Mouse (Mus musculus): ENCODE results near the gene Vamp8. TPM values are rescaled to one million over a fixed set of nuclear protein-coding genes. Genes with fewer than 3 reads are reported as not detected.

Vamp8 gene
- polyA plus RNA-seq, 1 experiment from 2014 or later, result 35.7 TPM

GRCm38 (mm10) chr6:72378510-72379234 lies 11.8 kb downstream of the Vamp8 start:
- H3K4me3 ChIP-seq, result no peak overlapping the region

GRCm38 (mm10) chr6:72374820-72375563 lies 15.5 kb downstream of the Vamp8 start:
- Histone ChIP-seq H3K27ac (replicated peaks) (no peak overlapping the region), H3K36me3 (no peaks in the 10 kb centered on the region), H3K4me1 (peaks cover 16% of the 10 kb centered on the region), H3K27me3 (ENCODE audit: low read depth, poor library complexity, severe bottlenecking) (peaks cover 20% of the 10 kb centered on the region), H3K9me3 (replicated peaks) (no peaks in the 10 kb centered on the region), H3K4me3 (no peak overlapping the region)
- DNase-seq (ENCODE audit: low spot score), result no peak
- WGBS, result 88% methylated on average over 15 of the region's 15 CpGs

More at GRCm38 (mm10) chr6:72378510-72379234, 11.8 kb downstream of the Vamp8 start:
- DNase-seq (ENCODE audit: low spot score), result no peak
- Histone ChIP-seq H3K27me3 (ENCODE audit: low read depth, poor library complexity, severe bottlenecking) (peaks cover 41% of the 10 kb centered on the region), H3K36me3 (no peaks in the 10 kb centered on the region), H3K9me3 (replicated peaks) (no peaks in the 10 kb centered on the region), H3K4me1 (peaks cover 8% of the 10 kb centered on the region), H3K27ac (replicated peaks) (no peak overlapping the region)
- 85% methylated on average over 8 of the region's 8 CpGs for WGBS

GRCm38 (mm10) chr6:72374206-72374605 lies 16.3 kb downstream of the Vamp8 start:
- Histone ChIP-seq H3K9me3 (replicated peaks) (no peaks in the 10 kb centered on the region), H3K36me3 (no peaks in the 10 kb centered on the region), H3K4me1 (peaks cover 14% of the 10 kb centered on the region), H3K27me3 (ENCODE audit: low read depth, poor library complexity, severe bottlenecking) (peaks cover 12% of the 10 kb centered on the region), H3K27ac (replicated peaks) (no peak overlapping the region), H3K4me3 (no peak overlapping the region)
- 80% methylated on average over 7 of the region's 7 CpGs for WGBS
- DNase-seq (ENCODE audit: low spot score), result no peak

- Histone ChIP-seq H3K36me3 (no peaks in the 10 kb centered on the region), H3K27me3 (ENCODE audit: low read depth, poor library complexity, severe bottlenecking) (peaks cover 2% of the 10 kb centered on the region; the same call in 1 of the 2 replicates), H3K27ac (replicated peaks) (no peak overlapping the region), H3K4me1 (peaks cover 14% of the 10 kb centered on the region), H3K9me3 (replicated peaks) (no peaks in the 10 kb centered on the region), H3K4me3 (no peak overlapping the region)
- 90% methylated on average over 4 of the region's 4 CpGs for WGBS
- DNase-seq (ENCODE audit: low spot score), result no peak
These were observed 17.3 kb downstream of the Vamp8 start for GRCm38 (mm10) chr6:72373184-72373583.

GRCm38 (mm10) chr6:72371571-72371970 lies 18.9 kb downstream of the Vamp8 start:
- Histone ChIP-seq H3K4me3 (no peak overlapping the region), H3K27ac (replicated peaks) (no peak overlapping the region), H3K4me1 (peaks cover 14% of the 10 kb centered on the region), H3K36me3 (no peaks in the 10 kb centered on the region), H3K9me3 (replicated peaks) (no peaks in the 10 kb centered on the region), H3K27me3 (ENCODE audit: low read depth, poor library complexity, severe bottlenecking) (no peaks in the 10 kb centered on the region)
- 42% methylated on average over 1 of the region's 1 CpGs for WGBS
- no peak for DNase-seq (ENCODE audit: low spot score)

GRCm38 (mm10) chr6:72371147-72371546 lies 19.4 kb downstream of the Vamp8 start:
- WGBS, result 46% methylated on average over 5 of the region's 5 CpGs
- Histone ChIP-seq H3K4me3 (no peak overlapping the region), H3K27me3 (ENCODE audit: low read depth, poor library complexity, severe bottlenecking) (no peaks in the 10 kb centered on the region), H3K27ac (replicated peaks) (no peak overlapping the region), H3K9me3 (replicated peaks) (no peaks in the 10 kb centered on the region), H3K36me3 (no peaks in the 10 kb centered on the region), H3K4me1 (peaks cover 14% of the 10 kb centered on the region)
- no peak for DNase-seq (ENCODE audit: low spot score)

- H3K4me3 ChIP-seq, result no peak overlapping the region
- no peaks in the 10 kb centered on the region for H3K9me3 ChIP-seq (replicated peaks)
- WGBS, result 84% methylated on average over 12 of the region's 12 CpGs
- H3K36me3 ChIP-seq, result no peaks in the 10 kb centered on the region
- peaks cover 14% of the 10 kb centered on the region for H3K4me1 ChIP-seq
- H3K27ac ChIP-seq (replicated peaks), result no peak overlapping the region
- DNase-seq (ENCODE audit: low spot score), result no peak
- H3K27me3 ChIP-seq (ENCODE audit: low read depth, poor library complexity, severe bottlenecking), result no peaks in the 10 kb centered on the region
These were observed 20.4 kb downstream of the Vamp8 start for GRCm38 (mm10) chr6:72370091-72370490.

GRCm38 (mm10) chr6:72369557-72369956 lies 20.9 kb downstream of the Vamp8 start:
- WGBS, result 84% methylated on average over 4 of the region's 4 CpGs
- Histone ChIP-seq H3K36me3 (no peaks in the 10 kb centered on the region), H3K9me3 (replicated peaks) (no peaks in the 10 kb centered on the region), H3K4me1 (peaks cover 14% of the 10 kb centered on the region), H3K27ac (replicated peaks) (no peak overlapping the region), H3K4me3 (no peak overlapping the region), H3K27me3 (ENCODE audit: low read depth, poor library complexity, severe bottlenecking) (no peaks in the 10 kb centered on the region)
- no peak for DNase-seq (ENCODE audit: low spot score)

- no peaks in the 10 kb centered on the region for H3K9me3 ChIP-seq (replicated peaks)
- peaks cover 20% of the 10 kb centered on the region for H3K4me1 ChIP-seq
- no peak overlapping the region for H3K27ac ChIP-seq (replicated peaks)
- no peak overlapping the region for H3K4me3 ChIP-seq
- DNase-seq (ENCODE audit: low spot score), result no peak
- no peaks in the 10 kb centered on the region for H3K36me3 ChIP-seq
- 74% methylated on average over 4 of the region's 4 CpGs for WGBS
- H3K27me3 ChIP-seq (ENCODE audit: low read depth, poor library complexity, severe bottlenecking), result no peaks in the 10 kb centered on the region
These were observed 23.0 kb downstream of the Vamp8 start for GRCm38 (mm10) chr6:72367460-72367974.

GRCm38 (mm10) chr6:72366844-72367443 lies 23.6 kb downstream of the Vamp8 start, which contains the start of gene Rnf181:
Gene Rnf181 (minus strand): TSS chr6:72366956.
- DNase-seq (ENCODE audit: low spot score), result no peak
- WGBS, result 77% methylated on average over 4 of the region's 4 CpGs
- Histone ChIP-seq H3K36me3 (no peaks in the 10 kb centered on the region), H3K9me3 (replicated peaks) (no peaks in the 10 kb centered on the region), H3K27me3 (ENCODE audit: low read depth, poor library complexity, severe bottlenecking) (no peaks in the 10 kb centered on the region), H3K27ac (replicated peaks) (no peak within 1 kb of the TSS), H3K4me3 (no peak within 1 kb of the TSS), H3K4me1 (peaks cover 20% of the 10 kb centered on the region)

GRCm38 (mm10) chr6:72366304-72366703 lies 24.2 kb downstream of the Vamp8 start:
- 64% methylated on average over 3 of the region's 3 CpGs for WGBS
- Histone ChIP-seq H3K4me3 (no peak overlapping the region), H3K27ac (replicated peaks) (no peak overlapping the region), H3K36me3 (no peaks in the 10 kb centered on the region), H3K27me3 (ENCODE audit: low read depth, poor library complexity, severe bottlenecking) (no peaks in the 10 kb centered on the region), H3K4me1 (peaks cover 22% of the 10 kb centered on the region), H3K9me3 (replicated peaks) (no peaks in the 10 kb centered on the region)
- no peak for DNase-seq (ENCODE audit: low spot score)

- DNase-seq (ENCODE audit: low spot score), result no peak
- Histone ChIP-seq H3K27me3 (ENCODE audit: low read depth, poor library complexity, severe bottlenecking) (no peaks in the 10 kb centered on the region), H3K9me3 (replicated peaks) (no peaks in the 10 kb centered on the region), H3K36me3 (peaks cover 9% of the 10 kb centered on the region), H3K4me3 (no peak overlapping the region), H3K4me1 (peaks cover 24% of the 10 kb centered on the region), H3K27ac (replicated peaks) (no peak overlapping the region)
- 72% methylated on average over 6 of the region's 6 CpGs for WGBS
These were observed 25.5 kb downstream of the Vamp8 start for GRCm38 (mm10) chr6:72364985-72365384.
